Mouse (Mus musculus) thymus, adult 2 months (tissue): Measurements from ENCODE around the gene Ezh1.

Experiments used
- CTCF ChIP-seq: fragments of 200-500 bp; IDR thresholded peaks from 2 replicates; pipeline ENCODE4 v1.5.1; 2012; ENCODE audit warnings: mild to moderate bottlenecking, control low read depth, low read length, moderate library complexity, borderline replicate concordance; ENCODE audit not compliant: control insufficient read depth, poor library complexity, insufficient read depth; ENCODE audit errors: extremely low read depth
- POLR2A ChIP-seq: fragments of 200-500 bp; IDR thresholded peaks from 2 replicates; pipeline ENCODE4 v1.6.1; 2012; ENCODE audit warnings: mild to moderate bottlenecking, low read length, control low read depth, moderate library complexity; ENCODE audit not compliant: control insufficient read depth, poor library complexity, insufficient read depth; ENCODE audit errors: extremely low read depth

- TF ChIP-seq CTCF (no peak), POLR2A (no peak)
Observed at GRCm38 (mm10) chr11:101166357-101166756, 59.9 kb downstream of the Ezh1 start.
